Mouse (Mus musculus): ENCODE results near the gene Trnp1.
A peak's percentile ranks its signal among the peaks of the same experiment; 100 is the strongest.

The Trnp1 gene

GRCm38 (mm10) chr4:133493895-133494294 lies 4.5 kb downstream of the Trnp1 start:
- DNase-seq, result no peak

- DNase-seq, result no peak
Observed at GRCm38 (mm10) chr4:133491800-133492199, 6.5 kb downstream of the Trnp1 start.

GRCm38 (mm10) chr4:133489489-133490245 lies 8.7 kb downstream of the Trnp1 start:
- DNase-seq, result no peak

GRCm38 (mm10) chr4:133488619-133489392 lies 9.5 kb downstream of the Trnp1 start:
- no peak for DNase-seq

- no peak for DNase-seq
Observed at GRCm38 (mm10) chr4:133486673-133487357, 11.5 kb downstream of the Trnp1 start.

- DNase-seq, result no peak
Observed at GRCm38 (mm10) chr4:133485691-133486425, 12.5 kb downstream of the Trnp1 start.

GRCm38 (mm10) chr4:133484266-133485025 lies 13.9 kb downstream of the Trnp1 start:
- DNase-seq, result no peak

GRCm38 (mm10) chr4:133482479-133482878 lies 15.9 kb downstream of the Trnp1 start:
- DNase-seq, result no peak

GRCm38 (mm10) chr4:133481488-133481887 lies 16.9 kb downstream of the Trnp1 start:
- no peak for DNase-seq

GRCm38 (mm10) chr4:133480754-133481153 lies 17.6 kb downstream of the Trnp1 start:
- no peak for DNase-seq

- no peak for DNase-seq
Observed at GRCm38 (mm10) chr4:133480185-133480537, 18.2 kb downstream of the Trnp1 start.

- peak; percentile 89 to 93 for DNase-seq
Observed at GRCm38 (mm10) chr4:133479458-133480184, 18.7 kb downstream of the Trnp1 start, which contains the start of gene Tent5b. Gene Tent5b, plus strand, starts transcription at chr4:133480132.

GRCm38 (mm10) chr4:133473833-133474232 lies 24.5 kb downstream of the Trnp1 start:
- DNase-seq, result no peak

GRCm38 (mm10) chr4:133471135-133471821 lies 27.1 kb downstream of the Trnp1 start:
- no peak for DNase-seq

GRCm38 (mm10) chr4:133469122-133469521 lies 29.2 kb downstream of the Trnp1 start:
- DNase-seq, result no peak

GRCm38 (mm10) chr4:133468080-133468479 lies 30.3 kb downstream of the Trnp1 start:
- DNase-seq, result peak; percentile 64 to 68

- no peak for DNase-seq
Observed at GRCm38 (mm10) chr4:133463184-133463583, 35.2 kb downstream of the Trnp1 start.

GRCm38 (mm10) chr4:133461362-133461761 lies 37.0 kb downstream of the Trnp1 start:
- DNase-seq, result no peak

- no peak for DNase-seq
Observed at GRCm38 (mm10) chr4:133460796-133461325, 37.5 kb downstream of the Trnp1 start.

- DNase-seq, result no peak
Observed at GRCm38 (mm10) chr4:133460006-133460405, 38.3 kb downstream of the Trnp1 start.
